Mouse (Mus musculus): ENCODE measurements around the gene Ptgs1.

GRCm38 (mm10) chr2:36214023-36214422 lies 16.2 kb upstream of the Ptgs1 start:
- TF ChIP-seq GATA1 (IDR thresholded peaks at IDR 0.05; ENCODE audit: borderline replicate concordance, low read length): no peak
- no peak for TF ChIP-seq FLI1 (IDR thresholded peaks at IDR 0.05; ENCODE audit: low read length)

Measured in megakaryocyte, embryonic 14.5 days (primary cell).